In the genomic region with DNA sequence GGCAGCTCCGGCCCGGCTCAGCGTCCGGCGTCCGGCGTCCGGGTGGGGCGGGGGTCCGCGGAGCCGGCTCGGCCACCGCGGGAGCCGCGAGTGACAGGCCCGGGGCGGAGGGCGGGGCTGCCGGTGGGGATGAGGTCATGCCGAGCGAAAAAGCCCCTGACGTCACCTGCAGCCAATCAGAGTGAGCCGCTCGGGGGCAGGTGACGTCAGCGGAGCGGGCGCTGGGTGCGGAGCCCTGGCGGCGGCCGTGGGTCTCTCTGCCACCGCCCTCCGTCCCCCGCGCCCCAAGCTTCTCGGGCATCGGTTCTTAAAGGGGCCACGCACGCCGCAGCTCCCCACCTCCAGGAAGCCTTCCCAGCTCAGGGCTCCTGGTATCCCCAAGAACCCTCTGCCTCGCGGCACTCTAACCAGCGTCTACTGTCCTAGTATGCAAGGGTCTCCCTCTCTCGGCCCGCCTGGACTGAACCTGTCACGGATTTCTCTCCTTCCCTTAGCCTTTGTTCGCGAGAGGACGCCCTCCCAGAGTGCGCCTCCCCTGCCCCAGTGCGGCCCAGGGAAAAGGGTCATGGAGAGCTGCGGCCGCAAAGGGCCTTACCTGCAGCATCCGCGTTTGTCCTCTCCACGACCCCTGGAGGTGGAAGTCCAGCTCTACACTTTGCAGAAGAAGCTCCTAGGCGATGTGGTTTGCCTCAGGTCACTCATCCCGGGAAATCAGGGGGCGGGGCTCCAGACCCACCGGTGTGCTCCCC, we compare ENCODE assay signal across 8 mouse cellular contexts. TPM values are rescaled to one million over a fixed set of nuclear protein-coding genes. Genes with fewer than 3 reads are reported as not detected.
A peak's percentile ranks its signal among the peaks of the same experiment; 100 is the strongest.
DNase-seq lines count a peak whose midpoint lies in the region; ATAC-seq and TF ChIP-seq lines count a peak whose summit lies in the region.

TSS of gene Dusp8 (minus strand) at position 661 of the 749 bp plus-strand sequence.

- no peak within 1 kb of the TSS for H3K27ac ChIP-seq in ES-E14 (ENCODE audit: insufficient read depth, low read depth, low read length, poor library complexity, severe bottlenecking)
- H3K27ac ChIP-seq in forebrain, embryonic 16.5 days (ENCODE audit: low read length): peak within 1 kb of the TSS; percentile 94
- H3K27ac ChIP-seq in liver, postnatal 0 days (ENCODE audit: low read depth): peak within 1 kb of the TSS; percentile 66
- H3K27ac ChIP-seq in neural tube, embryonic 13.5 days (replicated peaks): peak within 1 kb of the TSS; percentile 96

- no peaks in the 10 kb centered on the region for H3K9me3 ChIP-seq in ES-E14 (ENCODE audit: control insufficient read depth, insufficient read depth, low read depth, low read length)
- no peaks in the 10 kb centered on the region for H3K9me3 ChIP-seq in forebrain, embryonic 16.5 days (ENCODE audit: control insufficient read depth, low read length)
- no peaks in the 10 kb centered on the region for H3K9me3 ChIP-seq in liver, postnatal 0 days (ENCODE audit: low read length)
- no peaks in the 10 kb centered on the region for H3K9me3 ChIP-seq in neural tube, embryonic 13.5 days

- H3K4me1 ChIP-seq in ES-E14 (ENCODE audit: control insufficient read depth in 2 of 2, insufficient read depth in 2 of 2, low read length in 2 of 2, poor library complexity in 1 of 2): peaks cover 0 to 4% of the 10 kb centered on the region in 2 experiments; a peak in 1 of 4 replicates
- H3K4me1 ChIP-seq in forebrain, embryonic 16.5 days (replicated peaks; ENCODE audit: control insufficient read depth, insufficient read depth, low read length): peaks cover 47% of the 10 kb centered on the region
- peaks cover 23% of the 10 kb centered on the region for H3K4me1 ChIP-seq in liver, postnatal 0 days (ENCODE audit: insufficient read depth)
- H3K4me1 ChIP-seq in neural tube, embryonic 13.5 days (replicated peaks): peaks cover 56% of the 10 kb centered on the region

- intact Hi-C loops in heart, postnatal 25 days (cut with DNase I): loop anchor here (5.0 kb wide), 1 partner anchor 33 kb away; the partner anchor contains the start of gene Mob2

- H3K4me2 ChIP-seq in forebrain, embryonic 16.5 days (ENCODE audit: low read length): peak within 1 kb of the TSS; percentile 72
- H3K4me2 ChIP-seq in liver, postnatal 0 days (ENCODE audit: low read depth, low read length): peak within 1 kb of the TSS; percentile 88
- peak within 1 kb of the TSS; percentile 85 for H3K4me2 ChIP-seq in neural tube, embryonic 13.5 days

- H3K36me3 ChIP-seq in ES-E14 (ENCODE audit: control insufficient read depth, insufficient read depth, low read length, poor library complexity, severe bottlenecking): no peaks in the 10 kb centered on the region
- H3K36me3 ChIP-seq in forebrain, embryonic 16.5 days (ENCODE audit: control insufficient read depth, insufficient read depth): no peaks in the 10 kb centered on the region
- no peaks in the 10 kb centered on the region for H3K36me3 ChIP-seq in liver, postnatal 0 days (replicated peaks; ENCODE audit: insufficient read depth, low read length)
- no peaks in the 10 kb centered on the region for H3K36me3 ChIP-seq in neural tube, embryonic 13.5 days

- peak; percentile 74 for DNase-seq in ES-E14 (ENCODE audit: low read depth, low spot score)
- DNase-seq in cerebellum, adult 18-20 months: peak; percentile 97 to 99
- DNase-seq in heart, postnatal 25 days (ENCODE audit: low spot score): peak; percentile 90
- DNase-seq in layer of hippocampus, adult 11-12 months (ENCODE audit: low spot score): peak; percentile 95
- DNase-seq in liver, postnatal 0 days: peak; percentile 93
- DNase-seq in telencephalon, adult 2 months (ENCODE audit: low read depth, low spot score): peak; percentile 86

- TF ChIP-seq EP300 in liver, postnatal 0 days (IDR thresholded peaks at IDR 0.05; ENCODE audit: low read depth): no peak

- H3K9ac ChIP-seq in ES-E14 (ENCODE audit: insufficient read depth, low read depth, low read length, poor library complexity, severe bottlenecking): peak within 1 kb of the TSS; percentile 76
- peak within 1 kb of the TSS; percentile 98 for H3K9ac ChIP-seq in forebrain, embryonic 16.5 days (replicated peaks; ENCODE audit: low read depth, low read length)
- peak within 1 kb of the TSS; percentile 84 for H3K9ac ChIP-seq in liver, postnatal 0 days (replicated peaks)
- H3K9ac ChIP-seq in neural tube, embryonic 13.5 days: peak within 1 kb of the TSS; percentile 99

- peak; percentile 81 for ATAC-seq in forebrain, embryonic 16.5 days
- ATAC-seq in liver, postnatal 0 days: peak; percentile 90
- peak; percentile 79 for ATAC-seq in neural tube, embryonic 13.5 days (ENCODE audit: low read depth)

- H3K4me3 ChIP-seq in ES-E14 (ENCODE audit: insufficient read depth in 1 of 2, low read depth in 1 of 2, low read length in 2 of 2, poor library complexity in 1 of 2, severe bottlenecking in 1 of 2): peak within 1 kb of the TSS; percentile 75 to 98
- peak within 1 kb of the TSS; percentile 81 for H3K4me3 ChIP-seq in forebrain, embryonic 16.5 days (replicated peaks; ENCODE audit: low read length)
- H3K4me3 ChIP-seq in liver, postnatal 0 days (ENCODE audit: low read depth, low read length): peak within 1 kb of the TSS; percentile 67
- peak within 1 kb of the TSS; percentile 89 for H3K4me3 ChIP-seq in neural tube, embryonic 13.5 days

- WGBS in forebrain, embryonic 16.5 days: under 1% methylated on average over 59 of the region's 63 CpGs
- WGBS in liver, postnatal 0 days (ENCODE audit: insufficient replicate concordance): under 1% methylated on average over 57 of the region's 63 CpGs
- under 1% methylated on average over 62 of the region's 63 CpGs for WGBS in neural tube, embryonic 13.5 days

- in situ Hi-C loops in ES-E14 (cut with MboI; ENCODE audit: low sequenced_read_pairs in 2 of 2, unreplicated experiment in 2 of 2): no loop called here

- no peaks in the 10 kb centered on the region; the same call in 1 of the 2 replicates for H3K27me3 ChIP-seq in forebrain, embryonic 16.5 days (replicated peaks; ENCODE audit: control insufficient read depth, insufficient read depth, low read length)
- H3K27me3 ChIP-seq in liver, postnatal 0 days (ENCODE audit: insufficient read depth, low read length): peaks cover 61% of the 10 kb centered on the region
- H3K27me3 ChIP-seq in neural tube, embryonic 13.5 days: peaks cover 14% of the 10 kb centered on the region

- TF ChIP-seq CTCF in liver, postnatal 0 days (IDR thresholded peaks at IDR 0.05; ENCODE audit: low read depth): peak; percentile 52

TF ChIP-seq in ES-E14, 5 proteins besides CTCF, POLR2A, EP300 and RAD21:
- TF ChIP-seq HCFC1 (IDR thresholded peaks at IDR 0.05; ENCODE audit: borderline replicate concordance, insufficient read depth, low read length) (no peak), MAFK (IDR thresholded peaks at IDR 0.05; ENCODE audit: insufficient read depth, low read depth, low read length) (no peak), ZNF384 (IDR thresholded peaks at IDR 0.05; ENCODE audit: low read depth, low read length) (no peak), ZC3H11A (IDR thresholded peaks at IDR 0.05; ENCODE audit: borderline replicate concordance, low read depth, low read length) (no peak)

RNA-seq across cellular contexts. Expression of gene Dusp8, which starts in this region (rescaled TPM):
- total RNA-seq in ES-E14 (2012; rRNA removed): 0.69 and 1.2 TPM in 2 replicates
- 84.9 and 98.7 TPM in 2 replicates for polyA plus RNA-seq in forebrain, embryonic 16.5 days (2015; fragmentation: Nextera tagmentation; extraction: Ambion mirVana)
- 10 to 100 TPM; 39.7 to 53.5 TPM for total RNA-seq in heart, postnatal 25 days (2021)
- 1.8 TPM in 2 replicates for polyA plus RNA-seq in liver, postnatal 0 days (2015; fragmentation: Nextera tagmentation; extraction: Ambion mirVana)
- 88.4 and 96.1 TPM in 2 replicates for polyA plus RNA-seq in neural tube, embryonic 13.5 days (2015; fragmentation: Nextera tagmentation; extraction: Ambion mirVana)

Comparison
In these comparisons a context has a peak if more than half of its experiments do, and no peak if none do; other contexts are left out.
1. RNA of gene Dusp8 (total RNA-seq): 39.7 to 53.5 TPM in heart, postnatal 25 days; 0.69 to 1.2 TPM in ES-E14; every median in the first group is over 10 times any median in the second.
2. RNA of gene Dusp8 (polyA plus RNA-seq): 84.9 to 98.7 TPM in forebrain, embryonic 16.5 days and 88.4 to 96.1 TPM in neural tube, embryonic 13.5 days; 1.8 TPM in liver, postnatal 0 days; every median in the first group is over 10 times any median in the second.
3. Peak in every context shown above with its lines, with median percentiles within 50 percentile points of each other: DNase-seq, H3K4me3 ChIP-seq, H3K9ac ChIP-seq, ATAC-seq and H3K4me2 ChIP-seq.